Mouse (Mus musculus) liver, adult 10 weeks (tissue): ENCODE measurements around the gene Hspe1. TPM values are rescaled to one million over a fixed set of nuclear protein-coding genes. Genes with fewer than 3 reads are reported as not detected.

Source experiments
- polyA plus RNA-seq: library from polyadenylated mRNA; stranded (reverse); fragments of 350-450 nt; fragmentation: Illumina TruSeq; extraction: RNeasy Lipid Tissue Mini Kit (QIAGEN cat#74804); gene quantifications from one replicate; pipeline ENCODE4 v1.2.3, GENCODE M21; 2014; ENCODE audit warnings: low read depth, low replicate concordance

Hspe1 gene
- polyA plus RNA-seq = 481 TPM

GRCm38 (mm10) chr1:55087932-55088610 is at the start of gene Hspe1, which contains the start of gene Hspd1:
Hspe1 (plus strand) TSS chr1:55088132.
Hspd1 (minus strand) TSS chr1:55088243.

GRCm38 (mm10) chr1:55052355-55052953 is 35.5 kb upstream of the Hspe1 start, which contains the start of gene Coq10b:
Coq10b (plus strand) TSS chr1:55052770.

GRCm38 (mm10) chr1:55130943-55131401 is 43.0 kb downstream of the Hspe1 start, which contains the start of gene Mob4:
Mob4 (plus strand) TSS chr1:55131231.

Other genes starting within 250 kb of the Hspe1 start
- 6.6 TPM for gene Ankrd44, start 161.7 kb upstream of the Hspe1 start, polyA plus RNA-seq
- 99.0 TPM for gene Sf3b1, start 60.7 kb upstream of the Hspe1 start, polyA plus RNA-seq
- gene Coq10b, start 35.4 kb upstream of the Hspe1 start, polyA plus RNA-seq = 53.2 TPM
- gene Hspd1, start 111 bp downstream of the Hspe1 start, polyA plus RNA-seq = 811 TPM
- gene Mob4, start 43.1 kb downstream of the Hspe1 start, polyA plus RNA-seq = 74.7 TPM
- gene Rftn2, start 138.7 kb downstream of the Hspe1 start, polyA plus RNA-seq = 0.24 TPM
- gene Mars2, start 149.0 kb downstream of the Hspe1 start, polyA plus RNA-seq = 1.2 TPM